In the genomic region with DNA sequence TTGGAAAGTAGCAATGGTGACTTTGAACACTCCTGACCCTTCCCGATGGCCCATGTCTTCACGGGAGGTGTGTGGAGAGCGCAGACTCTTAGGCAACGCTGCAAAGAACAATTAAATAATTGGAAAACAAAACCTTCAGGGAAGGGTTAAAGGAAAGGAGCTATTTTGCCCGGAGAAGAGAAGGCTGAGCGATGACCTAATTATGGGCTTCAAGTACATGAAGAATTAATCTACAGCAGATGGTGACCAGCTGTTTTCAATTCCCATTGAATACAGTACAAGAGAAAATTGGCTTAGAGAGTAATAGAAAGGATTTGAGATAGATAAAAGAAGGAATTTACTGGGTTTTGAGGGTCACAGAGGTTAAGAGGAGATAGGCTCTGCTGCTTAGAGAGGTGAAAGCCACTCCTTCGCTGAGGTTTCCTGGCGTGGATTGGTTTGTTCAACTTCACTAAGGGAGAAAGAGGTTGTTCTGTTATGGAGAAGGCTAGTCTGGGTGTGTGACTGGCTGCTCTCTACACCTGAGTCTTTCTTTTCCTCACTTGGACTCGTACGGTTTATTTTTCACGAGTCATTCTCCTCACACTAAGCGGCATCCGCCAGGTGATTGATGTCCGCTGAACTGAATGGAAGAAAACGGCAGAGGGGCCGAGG, we compare ENCODE assay signal across 11 mouse cellular contexts.
DNase-seq lines count a peak whose midpoint lies in the region; ATAC-seq and TF ChIP-seq lines count a peak whose summit lies in the region.
"Had no signal": no experiment of that assay in that cellular context is flagged by ENCODE, and none has a peak within 500 bp of the region (broad histone marks: within the 10 kb centered on the region; RNA-seq: fewer than 3 reads in every experiment).

No protein-coding gene starts in this region.

- H3K4me1 ChIP-seq in heart, embryonic 14.5 days (ENCODE audit: control insufficient read depth in 2 of 2, insufficient read depth in 2 of 2, low read length in 2 of 2) = no peaks in the 10 kb centered on the region; a peak in 1 of 4 replicates
- peaks cover 8% of the 10 kb centered on the region; the same call in 1 of the 2 replicates for H3K4me1 ChIP-seq in midbrain, embryonic 12.5 days
- no peaks in the 10 kb centered on the region for H3K4me1 ChIP-seq in midbrain, embryonic 16.5 days (ENCODE audit: control insufficient read depth, insufficient read depth, low read length)
- H3K4me1 ChIP-seq in limb, embryonic 12.5 days (replicated peaks) = peaks cover 10% of the 10 kb centered on the region
- H3K4me1 ChIP-seq in thymus, adult 2 months (replicated peaks; ENCODE audit: control insufficient read depth, insufficient read depth, low read length) = no peaks in the 10 kb centered on the region

- DNase-seq in heart, postnatal 14 days = no peak
- DNase-seq in frontal cortex, postnatal 25 days (ENCODE audit: low spot score in 2 of 2) = no peak
- no peak for DNase-seq in thymus, adult 2 months
- DNase-seq: adrenal gland, postnatal 25 days; liver, postnatal 0 days had no signal

- H3K27me3 ChIP-seq in heart, embryonic 14.5 days (ENCODE audit: control insufficient read depth, insufficient read depth, low read length) = no peaks in the 10 kb centered on the region
- H3K27me3 ChIP-seq in midbrain, embryonic 12.5 days = no peaks in the 10 kb centered on the region
- H3K27me3 ChIP-seq in midbrain, embryonic 16.5 days (ENCODE audit: control insufficient read depth, insufficient read depth, low read depth, low read length) = no peaks in the 10 kb centered on the region
- peaks cover 14% of the 10 kb centered on the region for H3K27me3 ChIP-seq in limb, embryonic 12.5 days
- H3K27me3 ChIP-seq in thymus, adult 2 months (ENCODE audit: control insufficient read depth, insufficient read depth, low read length) = no peaks in the 10 kb centered on the region

- ATAC-seq in heart, embryonic 14.5 days (ENCODE audit: insufficient number of reproducible peaks, insufficient read depth, low FRiP score, low read depth) = 0 out of 2 replicates have a peak, but pooled peaks have one; percentile 39
- peak; percentile 48; the same call in 1 of the 2 replicates for ATAC-seq in midbrain, embryonic 12.5 days (ENCODE audit: low FRiP score, low read depth)
- no peak for ATAC-seq in midbrain, embryonic 16.5 days
- peak; percentile 17; the same call in 1 of the 2 replicates for ATAC-seq in limb, embryonic 12.5 days (ENCODE audit: insufficient number of reproducible peaks, insufficient read depth, low FRiP score, low TSS enrichment, low read depth)
- no peak for ATAC-seq in frontal cortex, adult (ENCODE audit: low TSS enrichment)

- WGBS in heart, embryonic 14.5 days = 61% methylated on average over 16 of the region's 16 CpGs
- 69% methylated on average over 16 of the region's 16 CpGs for WGBS in midbrain, embryonic 12.5 days
- WGBS in midbrain, embryonic 16.5 days = 59% methylated on average over 16 of the region's 16 CpGs
- WGBS in limb, embryonic 12.5 days = 23% methylated on average over 16 of the region's 16 CpGs
- WGBS in thymus, adult 2 months = 91% methylated on average over 16 of the region's 16 CpGs

- no peak overlapping the region for H3K4me2 ChIP-seq in heart, embryonic 14.5 days (ENCODE audit: low read length)
- no peak overlapping the region for H3K4me2 ChIP-seq in midbrain, embryonic 12.5 days (replicated peaks)
- H3K4me2 ChIP-seq in midbrain, embryonic 16.5 days (ENCODE audit: low read length) = no peak overlapping the region
- H3K4me2 ChIP-seq in limb, embryonic 12.5 days = peak overlapping the region; percentile 9

- no peak overlapping the region for H3K9ac ChIP-seq in heart, embryonic 14.5 days (ENCODE audit: low read length)
- H3K9ac ChIP-seq in midbrain, embryonic 12.5 days (replicated peaks) = no peak overlapping the region
- no peak overlapping the region for H3K9ac ChIP-seq in midbrain, embryonic 16.5 days (ENCODE audit: low read depth, low read length)
- no peak overlapping the region for H3K9ac ChIP-seq in limb, embryonic 12.5 days (replicated peaks)
- H3K9ac ChIP-seq: liver, postnatal 0 days had no signal

- H3K36me3 ChIP-seq in heart, embryonic 14.5 days (ENCODE audit: control insufficient read depth, insufficient read depth, low read length) = no peaks in the 10 kb centered on the region
- no peaks in the 10 kb centered on the region for H3K36me3 ChIP-seq in midbrain, embryonic 12.5 days
- no peaks in the 10 kb centered on the region for H3K36me3 ChIP-seq in midbrain, embryonic 16.5 days (ENCODE audit: control insufficient read depth, insufficient read depth, low read length)
- no peaks in the 10 kb centered on the region for H3K36me3 ChIP-seq in limb, embryonic 12.5 days
- H3K36me3 ChIP-seq in thymus, adult 2 months (ENCODE audit: control insufficient read depth, insufficient read depth, low read length) = no peaks in the 10 kb centered on the region
- H3K36me3 ChIP-seq: heart, embryonic 10.5 days had no signal

- H3K4me3 ChIP-seq in heart, embryonic 14.5 days (ENCODE audit: control insufficient read depth in 1 of 2, insufficient read depth in 1 of 2, low read depth in 1 of 2, low read length in 2 of 2) = no peak overlapping the region
- no peak overlapping the region for H3K4me3 ChIP-seq in midbrain, embryonic 12.5 days
- no peak overlapping the region for H3K4me3 ChIP-seq in midbrain, embryonic 16.5 days (ENCODE audit: low read depth, low read length)
- H3K4me3 ChIP-seq in limb, embryonic 12.5 days (replicated peaks) = no peak overlapping the region
- no peak overlapping the region for H3K4me3 ChIP-seq in thymus, adult 2 months (ENCODE audit: control insufficient read depth, insufficient read depth, low read length)
- H3K4me3 ChIP-seq: heart, embryonic 10.5 days had no signal

- H3K27ac ChIP-seq in heart, embryonic 14.5 days (replicated peaks in 1 of 2; ENCODE audit: control insufficient read depth in 1 of 2, insufficient read depth in 1 of 2, low read depth in 2 of 2, low read length in 2 of 2) = no peak overlapping the region
- H3K27ac ChIP-seq in midbrain, embryonic 12.5 days (replicated peaks) = no peak overlapping the region
- no peak overlapping the region for H3K27ac ChIP-seq in midbrain, embryonic 16.5 days (ENCODE audit: low read length)
- H3K27ac ChIP-seq in limb, embryonic 12.5 days = no peak overlapping the region
- no peak overlapping the region for H3K27ac ChIP-seq in thymus, adult 2 months (ENCODE audit: control insufficient read depth, insufficient read depth, low read length)
- H3K27ac ChIP-seq: heart, embryonic 10.5 days had no signal

- TF ChIP-seq POLR2A in thymus, adult 2 months (IDR thresholded peaks at IDR 0.05; ENCODE audit: control insufficient read depth, extremely low read depth, insufficient read depth, low read length, poor library complexity) = no peak

- H3K9me3 ChIP-seq in heart, embryonic 14.5 days (ENCODE audit: control insufficient read depth, low read length) = no peaks in the 10 kb centered on the region
- H3K9me3 ChIP-seq in midbrain, embryonic 12.5 days = no peaks in the 10 kb centered on the region
- no peaks in the 10 kb centered on the region for H3K9me3 ChIP-seq in midbrain, embryonic 16.5 days (replicated peaks; ENCODE audit: control insufficient read depth, low read length, poor library complexity, severe bottlenecking)
- no peaks in the 10 kb centered on the region for H3K9me3 ChIP-seq in limb, embryonic 12.5 days
- H3K9me3 ChIP-seq: heart, embryonic 10.5 days had no signal

- TF ChIP-seq CTCF in thymus, adult 2 months (IDR thresholded peaks at IDR 0.05; ENCODE audit: borderline replicate concordance, control insufficient read depth, extremely low read depth, insufficient read depth, low read length, poor library complexity) = no peak

- intact Hi-C loops in heart, postnatal 14 days (cut with DNase I) = no loop called here

Comparison
In these comparisons a context has a peak if more than half of its experiments do, and no peak if none do; other contexts are left out.
1. ATAC-seq: peak in heart, embryonic 14.5 days (single experiment), midbrain, embryonic 12.5 days (single experiment) and limb, embryonic 12.5 days (single experiment); none in midbrain, embryonic 16.5 days (single experiment) and frontal cortex, adult (single experiment).